Mouse (Mus musculus) heart, postnatal 0 days (tissue): ENCODE data around the gene Nfic. TPM values are rescaled to one million over a fixed set of nuclear protein-coding genes. Genes with fewer than 3 reads are reported as not detected.
A peak's percentile ranks its signal among the peaks of the same experiment; 100 is the strongest.

Experiments
- ATAC-seq: fragments of 200-750 bp; cut with Nextera tagmentation; 2 replicates; pipeline ENCODE4 v1.8.0; 2017; ENCODE audit warnings: low read depth, moderate number of reproducible peaks, moderate library complexity; ENCODE audit not compliant: insufficient read depth
- DNase-seq: peaks from one replicate; pipeline ENCODE4 v3.0.0-alpha.2; 2016; ENCODE audit warnings: low spot score
- H3K27ac ChIP-seq: fragments of 300-500 bp; sonication (generic); 2 replicates; pipeline ENCODE4 v1.5.1; 2014; ENCODE audit warnings: low read depth, mild to moderate bottlenecking
- H3K27me3 ChIP-seq: fragments of 300-500 bp; sonication (generic); 2 replicates; pipeline ENCODE4 v1.6.1; 2014; ENCODE audit warnings: low read length, mixed read lengths; ENCODE audit not compliant: control insufficient read depth, insufficient read depth
- H3K36me3 ChIP-seq: fragments of 300-500 bp; sonication (generic); replicated peaks from 2 replicates; pipeline ENCODE4 v1.6.1; 2014; ENCODE audit warnings: low read length, mixed read lengths; ENCODE audit not compliant: control insufficient read depth, insufficient read depth
- H3K4me1 ChIP-seq: fragments of 300-500 bp; sonication (generic); 2 replicates; pipeline ENCODE4 v1.6.1; 2014; ENCODE audit warnings: antibody characterized with exemption; ENCODE audit not compliant: control insufficient read depth, insufficient read depth
- H3K4me2 ChIP-seq: fragments of 300-500 bp; sonication (generic); 2 replicates; pipeline ENCODE4 v1.6.1; 2014; ENCODE audit warnings: low read depth, mild to moderate bottlenecking, low read length, moderate library complexity
- H3K4me3 ChIP-seq: fragments of 300-500 bp; sonication (generic); 2 replicates; pipeline ENCODE4 v1.5.1; 2014; ENCODE audit warnings: low read depth, low read length
- H3K9ac ChIP-seq: fragments of 300-500 bp; sonication (generic); replicated peaks from 2 replicates; pipeline ENCODE4 v1.6.1; 2014; ENCODE audit warnings: low read depth, low read length, mixed read lengths
- H3K9me3 ChIP-seq: fragments of 300-500 bp; sonication (generic); replicated peaks from 2 replicates; pipeline ENCODE4 v1.6.1; 2016; ENCODE audit warnings: low read length; ENCODE audit not compliant: control insufficient read depth
- CTCF ChIP-seq: IDR thresholded peaks from 2 replicates; pipeline ENCODE4 v1.5.1; 2016; ENCODE audit warnings: antibody characterized with exemption, control low read depth, low read depth
- EP300 ChIP-seq: IDR thresholded peaks from 2 replicates; pipeline ENCODE4 v1.6.1; 2016; ENCODE audit warnings: antibody characterized with exemption, low read depth
- WGBS: fragments of 180-500 bp; shearing (Covaris S2); extraction: QIAGEN DNeasy Blood & Tissue Kit; methylation state at CpG from one replicate; pipeline ENCODE4 v1.1.7; 2014; 5-methylcytosine and 5-hydroxymethylcytosine counted together
- polyA plus RNA-seq: library from polyadenylated mRNA; unstranded; fragments of >200 nt; fragmentation: Nextera tagmentation; extraction: Ambion mirVana; gene quantifications from 2 replicates; pipeline ENCODE4 v1.2.1, GENCODE M21; 2015
- total RNA-seq: library from RNA; depleted of rRNA; stranded (reverse); fragments of >200 nt; gene quantifications from 2 replicates; pipeline ENCODE4 v1.2.3, GENCODE M21; 2014; ENCODE audit warnings: low replicate concordance

Nfic gene
- total and polyA plus RNA-seq, 2 experiments from 2014 or later, result 47.6 to 73.7 TPM

- Histone ChIP-seq H3K9ac (0 out of 2 replicates have a peak overlapping the region, but pooled peaks have one; percentile 6), H3K36me3 (peaks cover 1% of the 10 kb centered on the region; the same call in 1 of the 2 replicates), H3K4me1 (peaks cover 83% of the 10 kb centered on the region), H3K9me3 (no peaks in the 10 kb centered on the region), H3K4me3 (no peak overlapping the region), H3K27ac (peak overlapping the region; percentile 97), H3K27me3 (no peaks in the 10 kb centered on the region), H3K4me2 (peak overlapping the region; percentile 48)
- peak; percentile 72 for DNase-seq
- TF ChIP-seq EP300, result peak; percentile 99
- no peak for TF ChIP-seq CTCF
- peak; percentile 21 for ATAC-seq
- WGBS, result 34% methylated on average over 25 of the region's 26 CpGs
Observed at GRCm38 (mm10) chr10:81413310-81414261, 41.8 kb downstream of the Nfic start.

GRCm38 (mm10) chr10:81412586-81413309 lies 42.7 kb downstream of the Nfic start:
- H3K4me2 ChIP-seq, result peak overlapping the region; percentile 33
- H3K27ac ChIP-seq, result peak overlapping the region; percentile 97
- no peak for TF ChIP-seq EP300
- no peak for TF ChIP-seq CTCF
- DNase-seq (no peak), ATAC-seq (no peak)
- 0 out of 2 replicates have a peak overlapping the region, but pooled peaks have one; percentile 8 for H3K9ac ChIP-seq
- 62% methylated on average over 16 of the region's 16 CpGs for WGBS
- no peaks in the 10 kb centered on the region for H3K27me3 ChIP-seq
- H3K36me3 ChIP-seq, result 0 out of 2 replicates have a peak, but pooled peaks cover 7% of the 10 kb centered on the region
- H3K9me3 ChIP-seq, result no peaks in the 10 kb centered on the region
- no peak overlapping the region for H3K4me3 ChIP-seq
- peaks cover 83% of the 10 kb centered on the region for H3K4me1 ChIP-seq

- Histone ChIP-seq H3K4me2 (peak overlapping the region; percentile 33), H3K9me3 (no peaks in the 10 kb centered on the region), H3K27ac (peak overlapping the region; percentile 97), H3K4me3 (no peak overlapping the region), H3K36me3 (peaks cover 15% of the 10 kb centered on the region), H3K9ac (0 out of 2 replicates have a peak overlapping the region, but pooled peaks have one; percentile 8), H3K27me3 (no peaks in the 10 kb centered on the region), H3K4me1 (peaks cover 83% of the 10 kb centered on the region)
- peak; percentile 55 for ATAC-seq
- TF ChIP-seq EP300 (peak; percentile 87), CTCF (no peak)
- 13% methylated on average over 18 of the region's 18 CpGs for WGBS
- peak; percentile 84 for DNase-seq
Observed at GRCm38 (mm10) chr10:81411471-81412400, 43.7 kb downstream of the Nfic start.

GRCm38 (mm10) chr10:81410981-81411380 lies 44.5 kb downstream of the Nfic start:
- no peaks in the 10 kb centered on the region for H3K9me3 ChIP-seq
- peak overlapping the region; percentile 97 for H3K27ac ChIP-seq
- 0 out of 2 replicates have a peak overlapping the region, but pooled peaks have one; percentile 33 for H3K4me2 ChIP-seq
- ATAC-seq (no peak), DNase-seq (no peak)
- peaks cover 77% of the 10 kb centered on the region for H3K4me1 ChIP-seq
- no peak overlapping the region for H3K4me3 ChIP-seq
- TF ChIP-seq EP300 (no peak), CTCF (no peak)
- H3K9ac ChIP-seq, result no peak overlapping the region
- 54% methylated on average over 9 of the region's 9 CpGs for WGBS
- H3K27me3 ChIP-seq, result no peaks in the 10 kb centered on the region
- H3K36me3 ChIP-seq, result peaks cover 21% of the 10 kb centered on the region

- H3K4me1 ChIP-seq, result peaks cover 71% of the 10 kb centered on the region
- ATAC-seq (no peak), DNase-seq (no peak)
- no peak for TF ChIP-seq EP300
- no peak for TF ChIP-seq CTCF
- peak overlapping the region; percentile 97 for H3K27ac ChIP-seq
- no peak overlapping the region for H3K4me3 ChIP-seq
- H3K36me3 ChIP-seq, result peaks cover 27% of the 10 kb centered on the region
- no peaks in the 10 kb centered on the region for H3K27me3 ChIP-seq
- no peak overlapping the region for H3K4me2 ChIP-seq
- H3K9ac ChIP-seq, result no peak overlapping the region
- H3K9me3 ChIP-seq, result no peaks in the 10 kb centered on the region
- WGBS, result 55% methylated on average over 4 of the region's 4 CpGs
Observed at GRCm38 (mm10) chr10:81410350-81410749, 45.1 kb downstream of the Nfic start.
